Mouse (Mus musculus): Measurements from ENCODE around the gene Isyna1.
A peak's percentile ranks its signal among the peaks of the same experiment; 100 is the strongest.

Gene Isyna1

GRCm38 (mm10) chr8:70593961-70594609 is at the start of gene Isyna1:
TSS of gene Isyna1 (plus strand) at chr8:70594373.
- peak in 1 of 2 experiments; percentile 79 for DNase-seq (ENCODE audit: low spot score in 2 of 2)

GRCm38 (mm10) chr8:70546412-70546811 is 47.8 kb upstream of the Isyna1 start:
- no peak for DNase-seq (ENCODE audit: low spot score in 2 of 2)

- DNase-seq (ENCODE audit: low spot score in 2 of 2): no peak
Observed at GRCm38 (mm10) chr8:70547762-70548161, 46.4 kb upstream of the Isyna1 start.

- DNase-seq (ENCODE audit: low spot score in 2 of 2): no peak
Observed at GRCm38 (mm10) chr8:70549412-70550184, 44.6 kb upstream of the Isyna1 start.

GRCm38 (mm10) chr8:70551558-70552161 is 42.5 kb upstream of the Isyna1 start:
- no peak for DNase-seq (ENCODE audit: low spot score in 2 of 2)

- no peak for DNase-seq (ENCODE audit: low spot score in 2 of 2)
Observed at GRCm38 (mm10) chr8:70552836-70553235, 41.3 kb upstream of the Isyna1 start.

GRCm38 (mm10) chr8:70553740-70554139 is 40.4 kb upstream of the Isyna1 start:
- no peak for DNase-seq (ENCODE audit: low spot score in 2 of 2)

GRCm38 (mm10) chr8:70555079-70555747 is 39.0 kb upstream of the Isyna1 start:
- DNase-seq (ENCODE audit: low spot score in 2 of 2): no peak

GRCm38 (mm10) chr8:70558334-70558733 is 35.8 kb upstream of the Isyna1 start:
- DNase-seq (ENCODE audit: low spot score in 2 of 2): no peak

GRCm38 (mm10) chr8:70558983-70559382 is 35.2 kb upstream of the Isyna1 start:
- DNase-seq (ENCODE audit: low spot score in 2 of 2): no peak

GRCm38 (mm10) chr8:70560096-70560495 is 34.1 kb upstream of the Isyna1 start:
- DNase-seq (ENCODE audit: low spot score in 2 of 2): no peak

GRCm38 (mm10) chr8:70560564-70560963 is 33.6 kb upstream of the Isyna1 start:
- no peak for DNase-seq (ENCODE audit: low spot score in 2 of 2)

- DNase-seq (ENCODE audit: low spot score in 2 of 2): no peak
Observed at GRCm38 (mm10) chr8:70561357-70561756, 32.8 kb upstream of the Isyna1 start.

- no peak for DNase-seq (ENCODE audit: low spot score in 2 of 2)
Observed at GRCm38 (mm10) chr8:70561809-70562535, 32.2 kb upstream of the Isyna1 start.

GRCm38 (mm10) chr8:70562802-70563201 is 31.4 kb upstream of the Isyna1 start:
- no peak for DNase-seq (ENCODE audit: low spot score in 2 of 2)

- no peak for DNase-seq (ENCODE audit: low spot score in 2 of 2)
Observed at GRCm38 (mm10) chr8:70563763-70564387, 30.3 kb upstream of the Isyna1 start.

GRCm38 (mm10) chr8:70564696-70565235 is 29.4 kb upstream of the Isyna1 start:
- no peak for DNase-seq (ENCODE audit: low spot score in 2 of 2)

- no peak for DNase-seq (ENCODE audit: low spot score in 2 of 2)
Observed at GRCm38 (mm10) chr8:70565561-70565960, 28.6 kb upstream of the Isyna1 start.

GRCm38 (mm10) chr8:70570360-70570759 is 23.8 kb upstream of the Isyna1 start:
- DNase-seq (ENCODE audit: low spot score in 2 of 2): no peak

GRCm38 (mm10) chr8:70570990-70571389 is 23.2 kb upstream of the Isyna1 start:
- DNase-seq (ENCODE audit: low spot score in 2 of 2): no peak

- no peak for DNase-seq (ENCODE audit: low spot score in 2 of 2)
Observed at GRCm38 (mm10) chr8:70574302-70574701, 19.9 kb upstream of the Isyna1 start.

Data from right cerebral cortex, postnatal 36 days (tissue).